ENCODE assay signal across 17 mouse cellular contexts in the genomic region with DNA sequence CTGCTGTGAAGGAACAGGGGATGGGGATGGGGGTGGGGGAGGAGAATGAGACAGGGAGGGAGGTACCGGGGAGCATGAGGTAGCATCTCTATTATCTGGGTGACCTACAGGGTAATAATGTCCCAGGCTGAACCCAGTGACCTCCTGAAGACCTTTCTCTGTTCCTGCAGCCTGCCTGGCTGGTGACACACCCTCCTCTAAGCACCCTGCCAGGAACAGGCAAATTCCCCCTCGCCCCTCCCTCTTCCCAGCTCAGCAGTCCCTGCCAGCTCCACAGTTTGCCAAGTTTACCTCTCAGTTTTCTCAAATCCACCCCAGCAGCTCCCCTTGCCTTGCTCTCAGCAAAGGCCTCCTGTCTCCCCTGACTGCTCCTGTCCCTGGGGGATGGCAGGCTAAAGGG. TPM values are rescaled to one million over a fixed set of nuclear protein-coding genes. Genes with fewer than 3 reads are reported as not detected.
DNase-seq lines count a peak whose midpoint lies in the region; ATAC-seq and TF ChIP-seq lines count a peak whose summit lies in the region.
"Had no signal": no experiment of that assay in that cellular context is flagged by ENCODE, and none has a peak within 500 bp of the region (broad histone marks: within the 10 kb centered on the region; RNA-seq: fewer than 3 reads in every experiment).

No protein-coding gene starts in this region.

- H3K27me3 ChIP-seq in midbrain, embryonic 14.5 days (ENCODE audit: control insufficient read depth, insufficient read depth, low read length): no peaks in the 10 kb centered on the region
- no peaks in the 10 kb centered on the region for H3K27me3 ChIP-seq in midbrain, embryonic 16.5 days (ENCODE audit: control insufficient read depth, insufficient read depth, low read depth, low read length)
- peaks cover 14% of the 10 kb centered on the region; the same call in 1 of the 2 replicates for H3K27me3 ChIP-seq in stomach, embryonic 16.5 days (ENCODE audit: control insufficient read depth, insufficient read depth, low read length)
- H3K27me3 ChIP-seq in thymus, adult 2 months (ENCODE audit: control insufficient read depth, insufficient read depth, low read length): no peaks in the 10 kb centered on the region

- H3K4me1 ChIP-seq in midbrain, embryonic 14.5 days (ENCODE audit: control insufficient read depth, insufficient read depth, low read length): peaks cover 20% of the 10 kb centered on the region
- H3K4me1 ChIP-seq in midbrain, embryonic 16.5 days (ENCODE audit: control insufficient read depth, insufficient read depth, low read length): peaks cover 23% of the 10 kb centered on the region
- peaks cover 14% of the 10 kb centered on the region for H3K4me1 ChIP-seq in stomach, embryonic 16.5 days (ENCODE audit: control insufficient read depth, insufficient read depth, low read length)
- no peaks in the 10 kb centered on the region for H3K4me1 ChIP-seq in thymus, adult 2 months (replicated peaks; ENCODE audit: control insufficient read depth, insufficient read depth, low read length)

- no peak overlapping the region for H3K4me3 ChIP-seq in midbrain, embryonic 14.5 days (replicated peaks; ENCODE audit: low read depth, low read length)
- H3K4me3 ChIP-seq in midbrain, embryonic 16.5 days (ENCODE audit: low read depth, low read length): no peak overlapping the region
- H3K4me3 ChIP-seq in stomach, embryonic 16.5 days (replicated peaks; ENCODE audit: low read length): no peak overlapping the region
- H3K4me3 ChIP-seq in thymus, adult 2 months (ENCODE audit: control insufficient read depth, insufficient read depth, low read length): no peak overlapping the region
- H3K4me3 ChIP-seq: erythroblast, embryonic 14.5 days had no signal

- TF ChIP-seq POLR2A in thymus, adult 2 months (IDR thresholded peaks at IDR 0.05; ENCODE audit: control insufficient read depth, extremely low read depth, insufficient read depth, low read length, poor library complexity): no peak

- no peak for TF ChIP-seq CTCF in thymus, adult 2 months (IDR thresholded peaks at IDR 0.05; ENCODE audit: borderline replicate concordance, control insufficient read depth, extremely low read depth, insufficient read depth, low read length, poor library complexity)

- H3K9me3 ChIP-seq in midbrain, embryonic 14.5 days (ENCODE audit: control insufficient read depth, low read length): no peaks in the 10 kb centered on the region
- H3K9me3 ChIP-seq in midbrain, embryonic 16.5 days (replicated peaks; ENCODE audit: control insufficient read depth, low read length, poor library complexity, severe bottlenecking): no peaks in the 10 kb centered on the region
- H3K9me3 ChIP-seq in stomach, embryonic 16.5 days (replicated peaks; ENCODE audit: control insufficient read depth, low read length): no peaks in the 10 kb centered on the region
- H3K9me3 ChIP-seq: G1E had no signal

- H3K36me3 ChIP-seq in midbrain, embryonic 14.5 days (ENCODE audit: control insufficient read depth, insufficient read depth, low read length): no peaks in the 10 kb centered on the region
- no peaks in the 10 kb centered on the region for H3K36me3 ChIP-seq in midbrain, embryonic 16.5 days (ENCODE audit: control insufficient read depth, insufficient read depth, low read length)
- H3K36me3 ChIP-seq in stomach, embryonic 16.5 days (ENCODE audit: control insufficient read depth, insufficient read depth, low read length): no peaks in the 10 kb centered on the region
- H3K36me3 ChIP-seq in thymus, adult 2 months (ENCODE audit: control insufficient read depth, insufficient read depth, low read length): no peaks in the 10 kb centered on the region
- H3K36me3 ChIP-seq: G1E had no signal

- ATAC-seq in midbrain, embryonic 14.5 days (ENCODE audit: low FRiP score, low TSS enrichment): no peak
- no peak for ATAC-seq in midbrain, embryonic 16.5 days
- peak; percentile 41; the same call in 1 of the 2 replicates for ATAC-seq in stomach, embryonic 16.5 days (ENCODE audit: insufficient read depth, low FRiP score)
- no peak for ATAC-seq in megakaryocyte-erythroid progenitor cell, adult 5-6 weeks (replicated peaks; ENCODE audit: low FRiP score, low TSS enrichment, poor library complexity, severe bottlenecking)

- H3K4me2 ChIP-seq in midbrain, embryonic 14.5 days (ENCODE audit: low read length): no peak overlapping the region
- H3K4me2 ChIP-seq in midbrain, embryonic 16.5 days (ENCODE audit: low read length): no peak overlapping the region
- no peak overlapping the region for H3K4me2 ChIP-seq in stomach, embryonic 16.5 days (ENCODE audit: low read depth, low read length)

- DNase-seq in heart, adult 18-20 months: peak; percentile 54 to 62
- no peak for DNase-seq in heart, adult 8-10 months (ENCODE audit: low spot score)
- peak; percentile 27 for DNase-seq in midbrain, embryonic 14.5 days
- peak; percentile 54 for DNase-seq in kidney, postnatal 10 days
- DNase-seq in thymus, adult 2 months: no peak
- DNase-seq: adrenal gland, postnatal 25 days; cerebellum, adult 9-11 months; layer of hippocampus, postnatal 36 days; liver; right cerebral cortex, postnatal 4 days; thymus, adult 18-20 months had no signal

- WGBS in midbrain, embryonic 14.5 days: 12% methylated on average over 2 of the region's 2 CpGs
- WGBS in midbrain, embryonic 16.5 days: 31% methylated on average over 2 of the region's 2 CpGs
- WGBS in stomach, embryonic 16.5 days: 43% methylated on average over 2 of the region's 2 CpGs
- WGBS in thymus, adult 2 months: 77% methylated on average over 2 of the region's 2 CpGs

- H3K9ac ChIP-seq in midbrain, embryonic 14.5 days (replicated peaks; ENCODE audit: low read length): no peak overlapping the region
- H3K9ac ChIP-seq in midbrain, embryonic 16.5 days (ENCODE audit: low read depth, low read length): no peak overlapping the region
- H3K9ac ChIP-seq in stomach, embryonic 16.5 days (ENCODE audit: low read length): no peak overlapping the region

- H3K27ac ChIP-seq in midbrain, embryonic 14.5 days (replicated peaks; ENCODE audit: low read depth, low read length): no peak overlapping the region
- H3K27ac ChIP-seq in midbrain, embryonic 16.5 days (ENCODE audit: low read length): no peak overlapping the region
- no peak overlapping the region for H3K27ac ChIP-seq in stomach, embryonic 16.5 days (ENCODE audit: low read length)
- H3K27ac ChIP-seq in thymus, adult 2 months (ENCODE audit: control insufficient read depth, insufficient read depth, low read length): no peak overlapping the region

RNA-seq across cellular contexts. Expression of a gene that starts 19.3 kb away (rescaled TPM):
- 10 to 100 TPM; 14.7 to 16.0 TPM for total RNA-seq in heart, adult 18-20 months (2021)
- total RNA-seq in heart, adult 8-10 months (2022): 10 to 100 TPM; 16.9 to 21.5 (median 18.3) TPM
- polyA plus RNA-seq in midbrain, embryonic 14.5 days (2014; fragmentation: Nextera tagmentation; extraction: Ambion mirVana): 0.63 and 1.1 TPM in 2 replicates
- polyA plus RNA-seq in midbrain, embryonic 16.5 days (2015; fragmentation: Nextera tagmentation; extraction: Ambion mirVana): 1.7 and 2.4 TPM in 2 replicates
- 6.9 and 7.4 TPM in 2 replicates for polyA plus RNA-seq in stomach, embryonic 16.5 days (2015; fragmentation: Nextera tagmentation; extraction: Ambion mirVana)
- total RNA-seq in megakaryocyte-erythroid progenitor cell, adult 5-6 weeks (2014; fragmentation: Nextera tagmentation): 0.42 TPM in 1 of 2 replicates, not detected in the other
- total RNA-seq in megakaryocyte-erythroid progenitor cell, adult 5-6 weeks (2017): 0.46 TPM in 1 of 2 replicates, not detected in the other
- polyA plus RNA-seq in thymus, adult 2 months (2012; rRNA removed): 7.6 and 8.6 TPM in 2 replicates
- polyA plus RNA-seq: erythroblast, embryonic 14.5 days had no signal

RNA-seq across cellular contexts. Expression of a gene that starts 32.5 kb away (rescaled TPM):
- total RNA-seq in heart, adult 18-20 months (2021): not detected
- total RNA-seq in heart, adult 8-10 months (2022): not detected
- 21.2 and 23.2 TPM in 2 replicates for polyA plus RNA-seq in midbrain, embryonic 14.5 days (2014; fragmentation: Nextera tagmentation; extraction: Ambion mirVana)
- 16.2 and 18.0 TPM in 2 replicates for polyA plus RNA-seq in midbrain, embryonic 16.5 days (2015; fragmentation: Nextera tagmentation; extraction: Ambion mirVana)
- 0.49 and 0.61 TPM in 2 replicates for polyA plus RNA-seq in stomach, embryonic 16.5 days (2015; fragmentation: Nextera tagmentation; extraction: Ambion mirVana)
- not detected in 2 replicates for total RNA-seq in megakaryocyte-erythroid progenitor cell, adult 5-6 weeks (2014; fragmentation: Nextera tagmentation)
- total RNA-seq in megakaryocyte-erythroid progenitor cell, adult 5-6 weeks (2017): not detected in 2 replicates
- polyA plus RNA-seq in thymus, adult 2 months (2012; rRNA removed): not detected in 2 replicates
- total RNA-seq: adrenal gland, postnatal 25 days; granulocyte monocyte progenitor cell, adult 5-6 weeks had no signal
- polyA plus RNA-seq: erythroblast, embryonic 14.5 days; G1E had no signal

RNA-seq across cellular contexts. Expression of a gene that starts 32.5 kb away (rescaled TPM):
- under 1 TPM in 1 of 2 experiments, not detected in 1; 0.10 TPM for total RNA-seq in heart, adult 18-20 months (2021)
- under 1 TPM in 1 of 4 experiments, not detected in 3; 0.09 TPM for total RNA-seq in heart, adult 8-10 months (2022)
- 4.4 and 4.5 TPM in 2 replicates for polyA plus RNA-seq in midbrain, embryonic 14.5 days (2014; fragmentation: Nextera tagmentation; extraction: Ambion mirVana)
- polyA plus RNA-seq in midbrain, embryonic 16.5 days (2015; fragmentation: Nextera tagmentation; extraction: Ambion mirVana): 2.8 and 4.0 TPM in 2 replicates
- 0.14 and 0.35 TPM in 2 replicates for polyA plus RNA-seq in stomach, embryonic 16.5 days (2015; fragmentation: Nextera tagmentation; extraction: Ambion mirVana)
- not detected in 2 replicates for total RNA-seq in megakaryocyte-erythroid progenitor cell, adult 5-6 weeks (2014; fragmentation: Nextera tagmentation)
- not detected in 2 replicates for total RNA-seq in megakaryocyte-erythroid progenitor cell, adult 5-6 weeks (2017)
- polyA plus RNA-seq in thymus, adult 2 months (2012; rRNA removed): 0.03 TPM in 1 of 2 replicates, not detected in the other
- total RNA-seq: adrenal gland, postnatal 25 days; granulocyte monocyte progenitor cell, adult 5-6 weeks had no signal
- polyA plus RNA-seq: erythroblast, embryonic 14.5 days; G1E had no signal

Comparison
In these comparisons a context has a peak if more than half of its experiments do, and no peak if none do; other contexts are left out.
1. DNase-seq: peak in heart, adult 18-20 months (2 of 2), midbrain, embryonic 14.5 days (single experiment) and kidney, postnatal 10 days (single experiment); none in heart, adult 8-10 months (single experiment) and thymus, adult 2 months (single experiment).
2. RNA of a gene that starts 32.5 kb away (polyA plus RNA-seq): 21.2 to 23.2 TPM in midbrain, embryonic 14.5 days and 16.2 to 18.0 TPM in midbrain, embryonic 16.5 days; 0.49 to 0.61 TPM in stomach, embryonic 16.5 days and not detected in thymus, adult 2 months; every median in the first group is over 10 times any median in the second.